ENCODE assay signal across 10 mouse cellular contexts in genomic region chr2:156494875-156495274, GRCm38 (mm10). TPM values are rescaled to one million over a fixed set of nuclear protein-coding genes. Genes with fewer than 3 reads are reported as not detected.
DNase-seq lines count a peak whose midpoint lies in the region; ATAC-seq and TF ChIP-seq lines count a peak whose summit lies in the region.
"Had no signal": no experiment of that assay in that cellular context is flagged by ENCODE, and none has a peak within 500 bp of the region (broad histone marks: within the 10 kb centered on the region; RNA-seq: fewer than 3 reads in every experiment).

No protein-coding gene starts in this region.

- no peak overlapping the region for H3K9ac ChIP-seq in MEL (ENCODE audit: control insufficient read depth, low read depth, low read length, poor library complexity, severe bottlenecking)
- H3K9ac ChIP-seq in liver, embryonic 13.5 days, result peak overlapping the region; percentile 67

- H3K27me3 ChIP-seq in heart, embryonic 10.5 days (ENCODE audit: insufficient read depth, poor library complexity, severe bottlenecking), result no peaks in the 10 kb centered on the region
- no peaks in the 10 kb centered on the region for H3K27me3 ChIP-seq in MEL (ENCODE audit: control insufficient read depth in 1 of 2, insufficient read depth in 2 of 2, low read length in 2 of 2)
- H3K27me3 ChIP-seq in liver, embryonic 13.5 days, result no peaks in the 10 kb centered on the region

- 0 out of 4 replicates have a peak, but pooled peaks of 1 of the 2 experiments have one; percentile 26 for TF ChIP-seq EP300 in MEL (IDR thresholded peaks at IDR 0.05; ENCODE audit: low read depth in 1 of 2, low read length in 2 of 2)

- no peak for TF ChIP-seq CTCF in MEL (IDR thresholded peaks at IDR 0.05 in 2 of 3, conservative IDR thresholded peaks at IDR 0.05 in 1 of 3; ENCODE audit: control insufficient read depth in 1 of 3, insufficient read depth in 1 of 3, low read depth in 2 of 3, low read length in 3 of 3, poor library complexity in 1 of 3, severe bottlenecking in 1 of 3)

- DNase-seq in heart, embryonic 10.5 days (ENCODE audit: low spot score), result peak; percentile 93
- no peak for DNase-seq in heart, postnatal 4 days
- DNase-seq in MEL (ENCODE audit: low read depth, low spot score), result peak; percentile 69
- peak; percentile 86 to 95 for DNase-seq in cerebellum, postnatal 10 days
- DNase-seq in liver, embryonic 13.5 days, result peak; percentile 80
- DNase-seq in adipocyte (ENCODE audit: low spot score), result no peak
- no peak for DNase-seq in kidney, postnatal 25 days
- DNase-seq: layer of hippocampus, adult 9-11 months; lung, adult 18-20 months had no signal

- peak; percentile 96 for ATAC-seq in liver, embryonic 13.5 days (ENCODE audit: low read depth)
- ATAC-seq in CD4-positive, CD25-positive, alpha-beta regulatory T cell, adult 4 months, result no peak

- H3K4me2 ChIP-seq in liver, embryonic 13.5 days, result peak overlapping the region; percentile 66

- peaks cover 16% of the 10 kb centered on the region for H3K36me3 ChIP-seq in heart, embryonic 10.5 days
- peaks cover 0 to 6% of the 10 kb centered on the region in 2 experiments; a peak in 1 of 4 replicates for H3K36me3 ChIP-seq in MEL (ENCODE audit: control insufficient read depth in 1 of 2, insufficient read depth in 2 of 2, low read length in 2 of 2)
- no peaks in the 10 kb centered on the region for H3K36me3 ChIP-seq in liver, embryonic 13.5 days

- H3K9me3 ChIP-seq in heart, embryonic 10.5 days, result no peaks in the 10 kb centered on the region
- no peaks in the 10 kb centered on the region for H3K9me3 ChIP-seq in MEL (replicated peaks; ENCODE audit: insufficient read depth, low read length)
- H3K9me3 ChIP-seq in liver, embryonic 13.5 days (replicated peaks), result no peaks in the 10 kb centered on the region

- no peaks in the 10 kb centered on the region for H3K79me2 ChIP-seq in MEL (ENCODE audit: control insufficient read depth, insufficient read depth, low read length, poor library complexity)

- WGBS in heart, embryonic 10.5 days, result 83% methylated on average over 12 of the region's 12 CpGs
- WGBS in liver, embryonic 13.5 days (ENCODE audit: insufficient replicate concordance), result 57% methylated on average over 12 of the region's 12 CpGs

- no peak for TF ChIP-seq POLR2A in MEL (IDR thresholded peaks at IDR 0.05; ENCODE audit: control insufficient read depth in 1 of 2, insufficient read depth in 1 of 2, low read depth in 1 of 2, low read length in 2 of 2, poor library complexity in 1 of 2)

- no peak overlapping the region for H3K4me3 ChIP-seq in heart, embryonic 10.5 days
- H3K4me3 ChIP-seq in MEL (ENCODE audit: control insufficient read depth in 1 of 2, insufficient read depth in 1 of 2, low read depth in 2 of 2, low read length in 2 of 2), result no peak overlapping the region
- peak overlapping the region; percentile 35 for H3K4me3 ChIP-seq in liver, embryonic 13.5 days (replicated peaks)

- peaks cover 41% of the 10 kb centered on the region for H3K4me1 ChIP-seq in heart, embryonic 10.5 days
- H3K4me1 ChIP-seq in MEL (ENCODE audit: control insufficient read depth in 1 of 2, insufficient read depth in 2 of 2, low read length in 2 of 2), result peaks cover 0 to 11% of the 10 kb centered on the region in 2 experiments; a peak in 2 of 4 replicates
- peaks cover 65% of the 10 kb centered on the region for H3K4me1 ChIP-seq in liver, embryonic 13.5 days (replicated peaks)

- peak overlapping the region; percentile 59; the same call in 1 of the 2 replicates for H3K27ac ChIP-seq in heart, embryonic 10.5 days
- peak overlapping the region; percentile 32 for H3K27ac ChIP-seq in MEL (ENCODE audit: control insufficient read depth, low read depth, low read length)
- peak overlapping the region; percentile 99 for H3K27ac ChIP-seq in liver, embryonic 13.5 days

- TF ChIP-seq RAD21 in MEL (IDR thresholded peaks at IDR 0.05; ENCODE audit: low read depth, low read length), result no peak

TF ChIP-seq in MEL, 35 proteins besides CTCF, POLR2A, EP300 and RAD21:
- TF ChIP-seq RCOR1 (IDR thresholded peaks at IDR 0.05; ENCODE audit: low read depth, low read length) (no peak), GABPA (IDR thresholded peaks at IDR 0.05; ENCODE audit: low read depth, low read length) (no peak), ZKSCAN1 (IDR thresholded peaks at IDR 0.05; ENCODE audit: low read depth, low read length) (no peak), TAL1 (IDR thresholded peaks at IDR 0.05; ENCODE audit: low read length) (peak; percentile 59), CHD2 (IDR thresholded peaks at IDR 0.05; ENCODE audit: low read length) (no peak), GATA1 (IDR thresholded peaks at IDR 0.05; ENCODE audit: low read depth, low read length) (peak; percentile 28; the same call in 1 of the 2 replicates)

RNA-seq across cellular contexts. Expression of gene Aar2, which starts 52.5 kb away (rescaled TPM):
- 28.0 and 31.8 TPM in 2 replicates for polyA plus RNA-seq in heart, embryonic 10.5 days (2016; fragmentation: Nextera tagmentation; extraction: Ambion mirVana)
- 10 to 100 TPM; 17.3 to 17.8 TPM for total RNA-seq in heart, postnatal 4 days (2021)
- total RNA-seq in MEL (2012; rRNA removed), result 24.2 and 28.2 TPM in 2 replicates
- polyA plus RNA-seq in MEL (2012; ENCODE audit: insufficient read depth in 1 of 2, insufficient read length in 2 of 2, low read depth in 1 of 2, low replicate concordance in 2 of 2, missing spikeins in 1 of 2), result 10 to 100 TPM in 1 of 2 experiments, not detected in 1; 34.1 TPM
- polyA plus RNA-seq in liver, embryonic 13.5 days (2015; fragmentation: Nextera tagmentation; extraction: Ambion mirVana), result 15.6 and 18.6 TPM in 2 replicates
- 10 to 100 TPM; 32.9 to 42.8 TPM for polyA plus RNA-seq in CD4-positive, CD25-positive, alpha-beta regulatory T cell, adult 4 months (2017; shearing (Covaris generic))

Comparison
In these comparisons a context has a peak if more than half of its experiments do, and no peak if none do; other contexts are left out.
1. DNase-seq: peak in heart, embryonic 10.5 days (single experiment), MEL (single experiment), cerebellum, postnatal 10 days (2 of 2) and liver, embryonic 13.5 days (single experiment); none in heart, postnatal 4 days (single experiment), adipocyte (single experiment) and kidney, postnatal 25 days (0 of 2).
2. H3K27ac ChIP-seq: peak in every context shown above with its lines; median percentile 99 in liver, embryonic 13.5 days; 59 in heart, embryonic 10.5 days; 32 in MEL.